Mouse (Mus musculus) mature B cell (primary cell): ENCODE results near the gene Lmln.
"Not testable (repeated sequence)": the region's sequence is repeated elsewhere in the genome, so short reads cannot be mapped to it uniquely, and the experiment has no call there.

Experiments used
- in situ Hi-C: fragments of 300-500 bp; cut with MboI; formaldehyde crosslinking; loops from 2 replicates; pipeline ENCODE4 v1.14.3; 2019

Lmln gene

GRCm38 (mm10) chr16:33135167-33135566 lies 72.8 kb downstream of the Lmln start:
- in situ Hi-C loops, result no loop called here

DNA sequence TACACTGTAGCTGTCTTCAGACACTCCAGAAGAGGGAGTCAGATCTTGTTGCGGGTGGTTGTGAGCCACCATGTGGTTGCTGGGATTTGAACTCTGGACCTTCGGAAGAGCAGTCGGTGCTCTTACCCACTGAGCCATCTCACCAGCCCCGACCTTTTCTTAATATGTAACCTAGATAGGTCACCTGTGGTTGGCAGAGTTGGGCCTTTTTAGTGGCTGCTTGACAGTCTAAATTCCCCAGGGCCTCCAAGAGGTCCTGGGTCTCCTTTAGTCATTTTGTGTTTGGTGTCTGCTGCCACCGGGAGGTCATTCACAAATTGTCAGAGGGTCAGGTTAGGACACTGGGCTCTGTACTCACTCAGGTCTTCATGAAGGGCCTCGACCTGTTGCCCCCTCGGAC lies 76.7 kb downstream of the Lmln start:
- in situ Hi-C loops, result not testable (repeated sequence)

DNA sequence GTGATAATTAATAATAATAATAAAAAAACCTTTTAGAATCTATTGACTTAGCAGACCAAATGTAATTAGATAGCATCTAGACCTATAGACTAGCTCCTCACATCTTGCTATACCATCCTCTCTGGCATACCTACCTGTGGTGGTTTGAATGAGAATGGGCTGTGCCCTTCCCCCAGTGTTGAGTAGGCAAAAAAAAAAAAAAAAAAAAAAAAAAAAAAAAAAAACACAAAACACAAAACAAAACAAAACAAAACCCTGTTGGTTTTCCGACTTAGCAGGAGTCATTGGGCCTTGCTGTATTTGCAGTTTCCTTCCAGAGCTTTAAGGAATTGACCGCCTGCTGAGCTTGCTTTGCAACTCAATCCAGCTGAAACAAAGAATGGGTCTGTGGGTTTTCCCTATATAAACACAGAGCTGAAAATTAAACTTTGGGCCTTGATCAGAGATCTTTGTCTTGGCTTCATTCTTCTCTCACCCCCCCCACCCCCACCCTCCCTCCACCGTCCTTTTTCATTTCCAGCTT lies 79.5 kb downstream of the Lmln start:
- in situ Hi-C loops, result no loop called here

DNA sequence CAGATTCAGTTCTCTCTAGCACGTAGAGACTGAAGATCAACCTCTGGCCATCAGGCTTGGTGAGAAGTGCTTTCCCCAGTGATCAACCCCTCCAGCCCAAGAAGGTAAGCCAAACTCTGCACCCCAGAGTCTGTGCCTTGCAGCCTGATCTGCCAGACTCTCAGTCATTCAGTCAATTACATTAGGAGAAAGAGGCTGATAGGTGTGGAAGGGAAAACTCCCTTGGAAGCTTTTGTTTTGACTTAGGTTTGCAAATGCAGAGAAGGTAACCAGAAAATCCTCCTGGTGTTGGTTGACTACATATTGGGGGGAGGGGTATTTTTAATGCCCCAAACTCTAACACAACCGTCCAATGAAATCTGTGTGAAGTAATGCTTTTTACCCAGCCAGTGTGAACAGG lies 81.1 kb downstream of the Lmln start:
- in situ Hi-C loops, result no loop called here

DNA sequence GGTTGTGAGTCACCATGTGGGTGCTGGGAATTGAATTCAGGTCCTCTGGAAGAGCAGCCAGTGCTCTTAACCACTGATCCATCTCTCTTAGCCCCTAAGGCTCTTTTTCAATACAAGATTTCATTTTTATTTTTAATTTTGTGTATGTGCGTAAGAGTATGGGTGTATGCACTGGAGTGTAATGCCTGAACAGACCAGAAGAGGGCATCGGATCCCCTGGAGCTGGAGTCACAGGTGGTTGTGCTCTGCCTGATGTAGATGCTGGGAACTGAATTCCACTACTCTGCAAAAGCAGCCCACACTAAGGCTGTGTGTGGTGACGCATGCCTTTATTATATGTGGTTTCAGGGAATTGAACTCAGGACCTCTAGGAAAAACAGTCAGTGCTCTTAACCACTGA lies 83.9 kb downstream of the Lmln start:
- in situ Hi-C loops, result no loop called here

- in situ Hi-C loops, result no loop called here
These were observed 85.8 kb downstream of the Lmln start for GRCm38 (mm10) chr16:33148135-33148534.

DNA sequence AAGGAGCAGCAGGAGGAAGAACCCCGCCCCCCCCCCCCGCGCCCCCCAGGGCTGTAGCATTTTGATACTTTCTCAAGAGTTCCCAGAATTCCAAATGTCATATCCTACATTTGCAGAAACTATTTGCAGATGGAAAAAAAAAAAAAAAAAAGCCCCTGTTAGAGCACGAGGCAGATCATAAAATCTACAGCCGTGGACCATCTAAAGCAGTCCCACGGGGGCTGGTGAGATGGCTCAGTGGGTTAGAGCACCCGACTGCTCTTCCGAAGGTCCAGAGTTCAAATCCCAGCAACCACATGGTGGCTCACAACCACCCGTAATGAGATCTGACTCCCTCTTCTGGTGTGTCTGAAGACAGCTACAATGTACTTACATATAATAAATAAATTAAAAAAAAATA lies 88.6 kb downstream of the Lmln start:
- in situ Hi-C loops, result not testable (repeated sequence)

DNA sequence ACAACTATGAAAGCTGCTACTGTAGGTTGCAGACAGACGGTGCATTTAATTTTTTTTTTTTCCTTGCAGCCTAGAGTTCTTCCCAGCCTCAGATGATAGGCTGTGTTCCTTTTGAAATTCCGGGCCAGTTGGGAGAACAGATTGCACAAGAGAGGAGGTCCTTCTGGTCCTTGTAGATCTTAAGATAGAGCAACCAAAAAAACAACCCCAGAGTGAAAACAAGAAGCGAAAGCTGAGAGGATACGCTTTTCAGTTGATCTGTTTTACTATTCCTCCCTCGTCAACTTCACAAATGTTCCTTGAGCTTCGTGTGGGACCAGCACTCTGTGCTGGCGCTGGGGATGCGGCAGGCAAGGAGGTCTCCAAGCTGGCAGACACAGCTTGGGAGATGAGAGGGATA lies 89.2 kb downstream of the Lmln start:
- in situ Hi-C loops, result no loop called here

- in situ Hi-C loops, result no loop called here
These were observed 92.7 kb downstream of the Lmln start for GRCm38 (mm10) chr16:33154992-33155391.

GRCm38 (mm10) chr16:33158006-33158405 lies 95.7 kb downstream of the Lmln start:
- in situ Hi-C loops, result no loop called here

DNA sequence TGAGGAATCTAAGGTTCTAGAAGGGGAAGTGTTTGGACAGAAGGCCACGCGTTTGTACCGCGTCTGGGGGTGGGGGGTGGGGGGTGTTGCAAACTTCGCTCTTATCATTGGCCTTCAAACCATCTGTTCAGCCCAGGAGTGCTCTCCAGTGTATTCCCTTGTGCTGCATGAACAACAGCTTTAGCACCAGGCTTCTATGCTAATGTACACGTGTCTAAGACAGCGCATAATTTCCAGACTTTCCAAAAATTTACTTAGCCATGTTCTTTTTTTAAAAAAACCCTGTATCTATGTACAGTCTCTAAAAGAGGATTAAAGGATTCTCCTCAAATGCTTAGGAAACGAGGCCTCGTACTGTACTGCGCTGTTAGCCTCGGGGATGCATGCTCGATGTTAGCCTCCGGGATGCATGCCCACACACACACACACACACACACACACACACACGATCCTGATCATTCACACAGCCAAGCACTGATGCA lies 96.3 kb downstream of the Lmln start:
- in situ Hi-C loops, result no loop called here

DNA sequence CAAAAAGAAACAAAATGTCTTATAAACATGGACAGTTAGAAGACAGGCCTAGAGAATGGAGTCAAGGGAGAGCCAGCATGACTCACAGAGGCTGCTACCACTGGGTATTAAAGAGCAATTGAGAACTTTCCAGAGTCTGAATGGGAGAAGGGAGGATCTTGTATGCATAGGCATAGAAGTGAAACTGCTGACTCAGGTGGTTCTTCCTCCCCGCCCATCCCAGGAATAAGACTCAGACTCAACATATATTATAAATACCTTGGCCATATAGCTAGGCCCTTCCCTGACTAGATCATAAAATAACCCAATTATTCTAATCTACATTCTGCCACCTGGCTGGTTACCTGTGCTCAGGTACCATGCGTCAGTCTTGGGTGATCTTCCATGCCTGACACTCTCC lies 97.0 kb downstream of the Lmln start:
- in situ Hi-C loops, result no loop called here

- in situ Hi-C loops, result no loop called here
These were observed 101.2 kb downstream of the Lmln start for GRCm38 (mm10) chr16:33163330-33164090.

- in situ Hi-C loops, result not testable (repeated sequence)
These were observed 104.0 kb downstream of the Lmln start for GRCm38 (mm10) chr16:33166284-33166683.

- in situ Hi-C loops, result no loop called here
These were observed 105.2 kb downstream of the Lmln start for GRCm38 (mm10) chr16:33167537-33167936.

GRCm38 (mm10) chr16:33169471-33170034 lies 107.2 kb downstream of the Lmln start:
- in situ Hi-C loops, result no loop called here

DNA sequence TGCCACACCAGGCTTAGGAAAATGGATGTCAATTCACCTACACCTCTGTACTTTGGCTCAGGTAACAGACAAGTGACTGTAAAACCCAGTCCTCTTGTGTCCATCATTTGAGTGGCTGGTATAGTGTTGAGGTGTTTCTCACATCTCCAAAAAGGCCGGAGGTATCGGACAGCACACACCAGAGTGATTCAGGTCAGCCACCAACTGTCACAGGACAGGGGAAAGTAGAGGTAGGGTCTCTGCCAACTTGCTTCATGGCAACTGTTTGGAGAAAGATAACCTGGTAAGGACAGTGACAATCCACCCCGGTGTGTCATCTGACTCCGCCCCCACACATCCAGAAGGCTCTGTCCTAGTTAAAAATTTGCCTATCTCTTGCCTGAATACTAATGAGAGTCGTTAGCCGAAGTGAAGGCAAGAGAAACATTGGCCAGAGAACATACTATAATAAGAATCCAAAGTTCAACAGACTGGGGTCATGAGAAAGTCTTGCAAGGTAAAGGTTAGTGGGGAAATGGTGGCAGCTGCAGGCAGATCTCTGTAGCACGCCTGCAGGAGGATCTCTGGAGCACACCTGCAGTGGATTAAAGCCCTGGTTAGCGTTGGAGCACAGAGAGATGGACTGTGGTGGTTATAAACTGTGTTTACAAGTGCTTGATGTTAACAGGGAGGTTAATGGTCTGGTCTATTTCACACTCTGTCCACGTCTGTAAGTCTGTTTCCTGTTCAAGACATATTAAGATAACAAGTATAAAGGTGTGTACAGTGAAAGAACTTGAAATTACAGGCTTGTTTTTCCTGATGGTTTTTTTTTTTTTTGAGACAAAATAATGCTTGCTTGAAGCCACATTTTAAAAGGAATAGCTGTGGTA lies 108.6 kb downstream of the Lmln start:
- in situ Hi-C loops, result no loop called here

DNA sequence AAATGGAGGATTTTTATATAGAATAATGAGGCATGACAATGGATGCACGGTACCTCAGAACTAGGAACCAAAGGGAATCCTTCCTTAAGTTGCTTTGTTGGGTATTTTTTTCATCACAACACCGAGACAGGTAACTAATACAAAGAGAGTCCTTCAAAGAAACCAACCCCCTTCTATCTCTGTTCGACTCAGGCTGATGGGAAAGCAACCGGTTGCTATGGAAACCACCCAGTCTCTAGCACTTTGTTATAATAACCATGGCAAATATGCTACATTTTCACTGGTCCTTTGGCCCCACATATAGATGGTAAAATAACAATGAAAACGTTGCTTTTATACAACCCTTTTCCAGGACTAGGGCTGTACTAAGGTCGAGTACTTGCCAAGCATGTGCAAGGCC lies 109.5 kb downstream of the Lmln start:
- in situ Hi-C loops, result no loop called here

- in situ Hi-C loops, result no loop called here
These were observed 110.8 kb downstream of the Lmln start for GRCm38 (mm10) chr16:33173151-33173550.

DNA sequence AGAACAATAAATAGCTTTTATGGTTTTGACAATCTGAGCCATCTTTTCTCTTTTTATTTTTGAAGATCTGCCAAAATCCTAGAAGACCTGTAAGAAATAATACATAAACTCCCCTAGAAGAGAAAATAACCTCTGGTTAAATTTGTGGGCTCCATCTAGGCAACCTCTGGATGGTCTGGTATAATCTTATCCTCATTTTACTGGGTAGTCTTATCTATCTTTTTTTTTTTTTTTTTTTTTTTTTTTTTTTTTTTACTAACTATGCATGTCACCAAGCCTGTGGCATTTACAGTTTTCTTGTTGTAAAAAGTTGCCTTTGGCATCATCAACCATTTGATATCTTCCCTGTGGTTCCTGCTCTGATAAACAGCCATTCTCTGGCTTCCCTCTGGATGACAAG lies 112.4 kb downstream of the Lmln start:
- in situ Hi-C loops, result no loop called here

GRCm38 (mm10) chr16:33176831-33177230 lies 114.5 kb downstream of the Lmln start:
- in situ Hi-C loops, result not testable (repeated sequence)
